Comparison of ENCODE assay signal across 29 mouse cellular contexts in genomic region chr19:7691259-7691658, GRCm38 (mm10). TPM values are rescaled to one million over a fixed set of nuclear protein-coding genes. Genes with fewer than 3 reads are reported as not detected.
DNase-seq lines count a peak whose midpoint lies in the region; ATAC-seq and TF ChIP-seq lines count a peak whose summit lies in the region.
"Had no signal": no experiment of that assay in that cellular context is flagged by ENCODE, and none has a peak within 500 bp of the region (broad histone marks: within the 10 kb centered on the region; RNA-seq: fewer than 3 reads in every experiment).

No protein-coding gene starts in this region.

- no peak for ATAC-seq in lung, embryonic 14.5 days (ENCODE audit: insufficient read depth)
- peak; percentile 71 for ATAC-seq in lung, embryonic 16.5 days (ENCODE audit: low read depth)
- ATAC-seq: activated CD4-positive, CD25-positive, alpha-beta regulatory T cell, adult 4 months; CD4-positive, CD25-positive, alpha-beta regulatory T cell, adult 4 months; forebrain, embryonic 14.5 days; forebrain, embryonic 16.5 days; Patski had no signal

- no peak overlapping the region for H3K27ac ChIP-seq in lung, embryonic 14.5 days (ENCODE audit: low read depth)
- no peak overlapping the region for H3K27ac ChIP-seq in lung, embryonic 16.5 days (ENCODE audit: low read length)
- H3K27ac ChIP-seq: embryonic facial prominence, embryonic 13.5 days; embryonic facial prominence, embryonic 15.5 days; forebrain, embryonic 10.5 days; forebrain, embryonic 12.5 days had no signal

- TF ChIP-seq CTCF in lung, embryonic 14.5 days (IDR thresholded peaks at IDR 0.05; ENCODE audit: low read depth): no peak
- TF ChIP-seq CTCF in lung, adult 2 months (IDR thresholded peaks at IDR 0.05; ENCODE audit: insufficient read depth, low read length): no peak

- DNase-seq in lung, embryonic 14.5 days: peak; percentile 20
- no peak for DNase-seq in lung, adult 2 months
- DNase-seq in lung, postnatal 4 days: no peak
- peak; percentile 0 for DNase-seq in lung, postnatal 25 days (ENCODE audit: low spot score)
- no peak for DNase-seq in lung, postnatal 14 days
- DNase-seq: adrenal gland, adult 8-10 months; adrenal gland, postnatal 14 days; adrenal gland, postnatal 36 days; B cell, adult 2 months; cerebellum, adult 11-12 months; cerebellum, adult 2 months; cerebellum, adult 9-10 months; cerebellum, postnatal 10 days; cerebellum, postnatal 25 days had no signal

- no peak for TF ChIP-seq POLR2A in lung, adult 2 months (IDR thresholded peaks at IDR 0.05; ENCODE audit: borderline replicate concordance, extremely low read depth, low read depth, low read length)

- H3K9ac ChIP-seq in lung, embryonic 14.5 days: no peak overlapping the region
- H3K9ac ChIP-seq in lung, embryonic 16.5 days (ENCODE audit: low read length): no peak overlapping the region
- H3K9ac ChIP-seq: embryonic facial prominence, embryonic 13.5 days; embryonic facial prominence, embryonic 15.5 days; forebrain, embryonic 12.5 days had no signal

- no peaks in the 10 kb centered on the region for H3K9me3 ChIP-seq in lung, embryonic 14.5 days (ENCODE audit: low read depth, low read length)
- H3K9me3 ChIP-seq in lung, embryonic 16.5 days (ENCODE audit: control insufficient read depth, low read length): no peaks in the 10 kb centered on the region
- H3K9me3 ChIP-seq: embryonic facial prominence, embryonic 13.5 days; embryonic facial prominence, embryonic 15.5 days; forebrain, embryonic 10.5 days; forebrain, embryonic 12.5 days; G1E had no signal

- H3K36me3 ChIP-seq in lung, embryonic 14.5 days (ENCODE audit: insufficient read depth): no peaks in the 10 kb centered on the region
- no peaks in the 10 kb centered on the region for H3K36me3 ChIP-seq in lung, embryonic 16.5 days (ENCODE audit: control insufficient read depth, insufficient read depth, low read length)
- H3K36me3 ChIP-seq: embryonic facial prominence, embryonic 13.5 days; embryonic facial prominence, embryonic 15.5 days; forebrain, embryonic 10.5 days; forebrain, embryonic 12.5 days; G1E had no signal

- no peak overlapping the region for H3K4me3 ChIP-seq in lung, embryonic 14.5 days (ENCODE audit: low read depth, low read length)
- no peak overlapping the region for H3K4me3 ChIP-seq in lung, adult 2 months (replicated peaks; ENCODE audit: extremely low read depth, low read depth, low read length)
- no peak overlapping the region for H3K4me3 ChIP-seq in lung, embryonic 16.5 days (ENCODE audit: low read length)
- H3K4me3 ChIP-seq: embryonic facial prominence, embryonic 13.5 days; embryonic facial prominence, embryonic 15.5 days; erythroblast, embryonic 14.5 days; forebrain, embryonic 10.5 days; forebrain, embryonic 12.5 days had no signal

- H3K27me3 ChIP-seq in lung, embryonic 14.5 days (ENCODE audit: insufficient read depth, low read length): no peaks in the 10 kb centered on the region
- H3K27me3 ChIP-seq in lung, embryonic 16.5 days (ENCODE audit: control insufficient read depth, insufficient read depth, low read depth, low read length): no peaks in the 10 kb centered on the region
- H3K27me3 ChIP-seq: CH12.LX; embryonic facial prominence, embryonic 13.5 days; embryonic facial prominence, embryonic 15.5 days; forebrain, embryonic 12.5 days had no signal

- no peaks in the 10 kb centered on the region for H3K4me1 ChIP-seq in lung, embryonic 14.5 days (ENCODE audit: insufficient read depth)
- H3K4me1 ChIP-seq in lung, adult 2 months (ENCODE audit: control insufficient read depth, insufficient read depth, low read length): no peaks in the 10 kb centered on the region
- H3K4me1 ChIP-seq in lung, embryonic 16.5 days (replicated peaks; ENCODE audit: control insufficient read depth, insufficient read depth, low read length): no peaks in the 10 kb centered on the region
- H3K4me1 ChIP-seq: embryonic facial prominence, embryonic 13.5 days; embryonic facial prominence, embryonic 15.5 days; forebrain, embryonic 10.5 days; forebrain, embryonic 12.5 days had no signal

- 64% methylated on average over 2 of the region's 2 CpGs for WGBS in lung, embryonic 14.5 days
- 62% methylated on average over 2 of the region's 2 CpGs for WGBS in lung, adult 2 months
- 44% methylated on average over 2 of the region's 2 CpGs for WGBS in lung, embryonic 16.5 days

- H3K4me2 ChIP-seq in lung, embryonic 14.5 days: no peak overlapping the region
- no peak overlapping the region for H3K4me2 ChIP-seq in lung, embryonic 16.5 days (ENCODE audit: low read depth, low read length)
- H3K4me2 ChIP-seq: embryonic facial prominence, embryonic 13.5 days; embryonic facial prominence, embryonic 15.5 days; forebrain, embryonic 12.5 days had no signal

RNA-seq across cellular contexts. Expression of gene Slc22a19, which starts 19.9 kb away (rescaled TPM):
- 0.21 TPM in 1 of 2 replicates, not detected in the other for polyA plus RNA-seq in lung, embryonic 14.5 days (2014; fragmentation: Nextera tagmentation; extraction: Ambion mirVana)
- not detected in 2 replicates for polyA plus RNA-seq in lung, adult 2 months (2012; rRNA removed)
- polyA plus RNA-seq in lung, embryonic 16.5 days (2015; fragmentation: Nextera tagmentation; extraction: Ambion mirVana): 0.75 and 1.2 TPM in 2 replicates
- polyA plus RNA-seq: activated CD4-positive, CD25-positive, alpha-beta regulatory T cell, adult 4 months; CD4-positive, CD25-positive, alpha-beta regulatory T cell, adult 4 months; cerebellum, adult 2 months; cortical plate, adult 2 months; embryonic facial prominence, embryonic 11.5 days; embryonic facial prominence, embryonic 13.5 days; embryonic facial prominence, embryonic 15.5 days; erythroblast, embryonic 14.5 days; forebrain, embryonic 10.5 days; forebrain, embryonic 12.5 days; forebrain, embryonic 16.5 days; G1E; Patski had no signal

Comparison
In these comparisons a context has a peak if more than half of its experiments do, and no peak if none do; other contexts are left out.
1. DNase-seq: peak in lung, embryonic 14.5 days (single experiment) and lung, postnatal 25 days (single experiment); none in lung, adult 2 months (single experiment), lung, postnatal 4 days (0 of 2) and lung, postnatal 14 days (single experiment).